Mouse (Mus musculus) forelimb bud, embryonic 11.5 days (tissue): ENCODE measurements around the gene Racgap1.

ENCODE experiments used
- DNase-seq: peaks from one replicate; pipeline ENCODE4 v3.0.0-alpha.2; 2012; ENCODE audit warnings: low read depth, low spot score

The Racgap1 gene

DNA sequence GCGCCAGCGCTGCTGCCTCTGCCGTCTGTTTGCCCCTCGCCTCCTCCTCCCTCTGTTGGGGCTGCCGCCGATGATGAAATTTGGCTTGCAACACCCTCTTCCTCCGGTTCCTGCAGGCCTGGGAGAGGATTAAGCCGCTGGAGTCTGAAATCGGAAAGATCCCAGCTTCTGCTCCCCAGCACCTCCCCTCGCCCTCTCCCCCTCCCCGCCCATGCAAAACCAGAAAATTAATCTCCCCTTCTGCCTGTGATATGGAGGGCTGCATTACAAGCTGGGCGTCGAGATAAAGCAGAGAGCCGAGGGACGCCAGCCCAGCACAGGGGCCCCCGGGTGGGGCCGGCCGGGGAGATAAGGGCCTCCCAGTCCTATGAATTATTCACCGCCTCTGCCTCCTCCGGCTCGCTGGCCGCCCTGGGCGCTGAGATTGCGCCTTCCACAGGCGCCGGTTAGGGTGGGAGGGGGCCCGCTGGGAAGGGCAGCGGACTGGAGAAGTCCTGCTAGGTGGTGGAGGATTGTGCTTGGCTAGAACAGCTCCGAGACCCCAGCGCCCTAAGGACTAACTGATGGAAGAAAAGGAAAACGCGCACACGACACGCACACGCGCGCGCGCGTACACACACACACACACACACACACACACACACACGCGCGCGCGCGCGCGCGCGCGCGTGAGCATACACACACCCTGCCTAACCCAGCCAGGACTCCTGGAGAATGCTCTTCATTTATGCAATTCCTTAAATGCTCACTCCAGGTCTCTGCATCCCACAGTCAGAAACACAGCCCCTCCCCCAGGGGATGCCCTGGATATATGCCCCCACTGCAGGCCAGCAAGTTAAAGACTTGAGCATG, 13.4 kb upstream of the Racgap1 start:
- DNase-seq, result peak; percentile 35

DNA sequence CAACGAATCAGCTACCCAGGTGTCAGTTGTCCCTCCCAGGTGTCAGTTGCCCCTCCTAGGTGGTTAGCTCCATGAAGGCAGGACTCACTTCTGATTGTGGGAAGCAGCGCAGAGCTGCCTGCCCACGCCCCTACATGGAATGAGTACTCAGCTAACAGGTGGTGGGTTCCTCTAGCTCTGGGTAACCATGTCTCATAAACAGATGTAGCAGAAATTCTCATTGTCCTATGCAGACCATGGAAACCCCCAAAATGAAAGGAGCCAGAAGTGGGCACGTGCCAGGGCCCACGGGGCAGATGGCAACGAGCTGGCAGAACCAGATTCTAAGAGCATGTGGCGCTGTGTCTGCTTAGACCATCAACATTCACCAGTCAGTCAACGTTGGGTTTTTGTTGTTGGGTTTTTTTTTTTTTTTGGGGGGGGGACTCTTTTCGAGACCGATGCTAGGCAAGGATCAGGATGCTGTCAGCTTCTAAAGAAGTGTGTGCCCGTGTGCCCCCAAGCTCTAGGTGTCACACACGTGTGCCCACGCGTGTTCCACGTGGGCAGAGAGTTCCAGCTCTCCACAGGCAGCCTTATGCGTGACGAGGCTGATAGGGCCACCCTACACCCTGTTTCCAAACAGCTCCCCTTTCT, 12.6 kb upstream of the Racgap1 start:
- DNase-seq, result no peak

- DNase-seq, result peak; percentile 57
Measured at GRCm38 (mm10) chr15:99662371-99662770, 10.9 kb upstream of the Racgap1 start.

- no peak for DNase-seq
Measured at GRCm38 (mm10) chr15:99661121-99661830, 9.8 kb upstream of the Racgap1 start.

- DNase-seq, result no peak
Measured at GRCm38 (mm10) chr15:99658437-99658836, 7.0 kb upstream of the Racgap1 start.

DNA sequence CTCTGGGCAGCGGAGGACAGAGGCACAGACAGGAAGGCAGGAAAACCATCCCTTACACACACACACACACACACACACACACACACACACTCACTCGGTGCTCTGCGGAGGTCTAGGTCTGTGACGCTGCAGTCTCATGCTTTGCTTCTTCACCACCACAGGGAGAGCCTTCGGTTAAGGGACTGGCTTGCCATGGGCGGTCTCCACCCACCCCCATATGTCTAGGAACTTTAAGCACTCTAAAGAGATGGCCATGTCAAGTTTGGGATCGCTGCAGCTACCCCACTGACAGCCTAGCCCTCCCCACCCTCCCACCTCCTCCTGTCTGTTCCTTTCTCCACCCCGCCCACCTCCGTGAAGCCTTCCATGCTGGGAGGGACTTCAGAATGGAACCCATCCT, 4.5 kb upstream of the Racgap1 start:
- DNase-seq, result no peak

GRCm38 (mm10) chr15:99653876-99654275, 2.4 kb upstream of the Racgap1 start:
- no peak for DNase-seq

GRCm38 (mm10) chr15:99653291-99653690, 1.8 kb upstream of the Racgap1 start:
- DNase-seq, result peak; percentile 41

- DNase-seq, result no peak
Measured at GRCm38 (mm10) chr15:99651984-99652872, 772 bp upstream of the Racgap1 start.

GRCm38 (mm10) chr15:99650304-99650703, 1.2 kb downstream of the Racgap1 start:
- DNase-seq, result no peak

DNA sequence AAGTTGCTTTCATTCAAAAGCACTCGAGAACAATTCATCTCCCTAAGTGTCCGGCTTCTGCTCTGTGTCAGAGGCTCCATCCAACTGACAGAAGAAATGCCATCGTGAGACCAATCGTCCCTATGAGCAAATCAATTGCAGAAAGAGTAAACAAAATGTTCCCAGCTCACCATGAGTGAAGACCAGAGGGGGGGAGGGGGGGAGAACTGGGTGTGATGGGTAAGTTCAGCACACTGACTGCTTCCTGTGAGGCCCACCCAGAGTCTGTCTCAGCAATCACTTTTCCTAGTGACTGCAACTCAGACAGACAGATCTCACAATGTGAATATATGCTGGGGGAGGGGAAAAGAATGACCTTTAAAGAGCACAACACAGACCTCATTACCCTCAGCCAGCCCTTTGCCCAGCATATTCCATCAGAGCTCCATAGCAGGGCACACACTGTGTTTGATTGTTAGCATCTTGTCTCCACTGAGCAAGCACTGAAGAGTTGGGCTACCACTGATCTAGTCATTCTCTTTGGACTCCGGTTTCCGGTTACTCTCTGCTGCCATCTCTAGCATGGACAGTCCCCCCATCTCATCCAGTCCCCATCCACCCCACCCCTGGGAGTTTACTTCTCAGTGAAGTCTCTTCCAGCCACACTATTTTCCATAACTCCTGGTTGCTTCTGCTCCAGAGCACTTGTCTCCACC, 2.2 kb downstream of the Racgap1 start:
- no peak for DNase-seq

GRCm38 (mm10) chr15:99648326-99648725, 3.1 kb downstream of the Racgap1 start:
- no peak for DNase-seq

DNA sequence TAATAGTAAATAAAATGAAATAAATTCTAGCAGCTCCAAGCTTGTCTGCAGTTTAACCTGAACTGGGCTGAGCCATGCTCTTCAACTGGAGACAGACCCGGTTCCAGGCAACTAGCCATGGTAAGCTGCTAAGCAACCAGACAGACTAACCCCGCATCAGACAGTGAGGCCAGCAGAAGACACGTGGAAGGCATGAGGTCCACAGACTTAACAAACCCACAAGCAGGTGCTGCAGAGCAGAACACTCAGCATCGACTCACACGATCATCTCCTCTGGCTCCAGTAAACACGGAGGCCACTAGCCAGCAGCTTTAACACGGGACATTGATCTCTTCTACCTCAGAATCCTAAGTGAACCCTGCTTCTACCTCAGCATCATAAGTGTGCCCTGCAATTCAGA, 6.7 kb downstream of the Racgap1 start:
- DNase-seq, result no peak

DNA sequence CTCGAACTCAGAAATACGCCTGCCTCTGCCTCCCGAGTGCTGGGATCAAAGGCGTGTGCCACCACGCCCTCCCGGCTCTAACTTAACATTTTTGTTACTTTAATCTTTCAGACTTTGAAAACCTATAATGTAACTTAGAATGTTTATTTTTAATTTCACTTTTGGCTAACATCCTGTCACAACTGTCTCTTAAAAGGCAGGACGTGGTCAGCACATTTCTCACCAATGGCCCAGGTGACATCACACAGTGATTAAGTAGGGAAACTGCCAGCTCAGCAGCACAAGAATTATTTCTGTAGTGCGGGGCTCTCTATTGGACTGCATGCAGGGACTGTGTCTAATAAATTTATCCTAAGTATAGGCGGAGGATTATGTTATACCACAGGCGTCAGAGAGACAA, 7.6 kb downstream of the Racgap1 start:
- DNase-seq, result no peak

DNA sequence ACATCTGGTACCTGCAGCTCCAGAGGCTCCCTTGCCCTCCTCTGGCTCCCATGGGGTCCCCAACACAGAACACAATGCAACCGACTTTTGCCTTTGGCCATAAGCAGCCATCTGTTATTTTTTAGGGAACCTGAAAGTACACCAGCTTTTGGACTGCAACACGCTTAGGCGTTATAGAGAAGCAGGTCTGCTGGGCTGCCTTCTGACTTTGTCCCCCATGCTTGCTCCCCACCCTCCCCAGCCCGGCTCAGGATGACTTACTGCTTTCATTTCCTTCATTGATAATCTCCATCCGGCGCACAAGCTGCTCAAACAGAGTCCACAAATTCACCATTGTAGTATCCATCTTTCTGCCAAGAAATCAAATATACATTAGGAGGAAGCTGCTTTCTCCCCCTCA, 8.8 kb downstream of the Racgap1 start:
- no peak for DNase-seq

GRCm38 (mm10) chr15:99638124-99638485, 13.4 kb downstream of the Racgap1 start:
- DNase-seq, result no peak

DNA sequence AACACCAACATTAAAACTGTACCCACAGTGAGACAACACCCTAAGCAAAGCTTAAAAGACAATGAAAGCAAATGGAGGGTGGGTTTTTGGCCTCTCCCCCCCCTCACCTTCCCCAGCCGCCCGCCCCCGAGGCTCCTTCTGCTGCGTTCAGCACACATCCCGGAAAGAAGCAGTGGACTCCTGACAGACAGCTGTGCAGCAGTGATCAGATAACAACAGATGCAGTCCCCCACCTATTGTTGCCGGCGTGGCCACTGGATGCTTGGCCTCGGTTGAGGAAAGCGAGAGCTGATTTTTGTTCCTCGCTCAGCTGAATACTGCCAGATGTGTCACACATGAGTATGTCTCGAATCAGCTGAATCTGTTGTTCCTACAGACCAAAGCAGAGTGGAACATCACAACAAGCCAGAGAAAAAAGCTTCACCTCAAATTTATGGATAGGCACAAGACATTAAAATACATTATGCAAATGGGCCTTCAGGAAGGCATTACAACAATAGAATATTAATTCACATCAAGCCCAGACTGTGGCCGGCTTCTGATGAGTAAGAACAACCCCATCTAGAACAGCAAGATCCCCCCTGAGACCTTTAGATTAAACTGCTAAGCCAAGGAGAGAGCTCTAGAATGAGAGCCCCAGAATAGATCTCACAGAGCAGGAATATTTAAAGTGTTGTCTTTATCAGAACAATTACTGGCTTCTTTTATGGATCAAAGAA, 13.9 kb downstream of the Racgap1 start:
- DNase-seq, result no peak

DNA sequence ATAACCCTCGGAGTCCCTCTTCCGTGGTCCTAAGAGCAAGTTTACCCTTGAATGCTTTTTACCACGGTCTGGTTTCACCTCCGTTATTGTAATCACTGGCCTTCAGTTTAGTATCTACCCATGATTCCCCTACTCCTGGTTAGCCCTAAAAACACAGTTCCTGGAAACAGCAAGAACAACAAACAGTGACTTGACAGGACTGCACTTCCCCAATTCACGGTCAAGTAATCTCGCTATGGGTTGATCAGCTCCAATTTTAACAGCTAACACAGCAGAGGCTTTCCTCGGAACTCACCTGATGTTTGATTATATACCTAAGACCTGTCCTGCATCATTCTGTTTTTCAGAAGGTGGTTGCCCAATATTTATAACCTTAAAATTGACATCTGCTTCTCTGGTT, 16.8 kb downstream of the Racgap1 start:
- DNase-seq, result no peak

GRCm38 (mm10) chr15:99631618-99632017, 19.8 kb downstream of the Racgap1 start:
- DNase-seq, result no peak

- DNase-seq, result no peak
Measured at GRCm38 (mm10) chr15:99622063-99622462, 29.4 kb downstream of the Racgap1 start.
